Mouse (Mus musculus): ENCODE measurements around the gene Vars.
"Not testable (repeated sequence)": the region's sequence is repeated elsewhere in the genome, so short reads cannot be mapped to it uniquely, and the experiment has no call there.

The Vars gene

DNA sequence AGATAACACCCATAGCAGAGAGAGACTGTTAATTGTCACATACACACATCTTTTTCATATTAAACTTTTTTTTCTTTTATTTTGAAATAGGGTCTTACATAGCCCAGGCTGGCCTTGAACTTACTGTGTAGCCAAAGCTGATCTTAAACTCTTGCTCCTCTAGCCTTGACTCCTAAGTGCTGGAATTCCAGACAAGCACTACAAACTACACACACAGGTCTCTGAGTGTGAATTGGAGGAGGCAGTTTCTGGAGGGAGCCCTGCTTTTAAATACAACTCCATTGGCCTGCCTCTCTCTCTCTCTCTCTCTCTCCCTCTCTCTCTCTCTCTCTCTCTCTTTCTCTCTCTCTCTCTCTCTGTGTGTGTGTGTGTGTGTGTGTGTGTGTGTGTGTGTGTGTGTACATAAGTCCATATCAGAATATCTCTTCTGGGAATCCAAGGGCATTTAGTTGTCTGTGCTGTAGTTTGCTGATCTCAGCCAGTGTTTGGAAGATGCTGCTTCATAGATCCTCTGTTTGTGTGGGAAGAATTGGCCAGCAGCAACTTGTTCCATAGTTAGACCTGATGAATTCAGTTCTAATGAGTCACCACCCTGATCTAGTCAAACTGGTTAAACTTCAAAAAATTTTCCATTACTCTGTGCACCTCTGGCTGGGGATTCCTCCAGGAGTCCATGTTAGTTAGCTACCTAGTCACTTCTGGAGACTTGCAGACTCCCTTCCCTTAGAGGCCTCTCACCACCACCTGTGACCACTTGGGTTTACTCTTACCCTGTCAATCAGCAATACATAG, 39.9 kb upstream of the Vars start:
- no peaks in the 10 kb centered on the region for H3K36me3 ChIP-seq (ENCODE audit: control insufficient read depth, insufficient read depth, low read length, poor library complexity, severe bottlenecking)
- DNase-seq (ENCODE audit: low read depth, low spot score): no peak
- no peaks in the 10 kb centered on the region for H3K27me3 ChIP-seq (ENCODE audit: control insufficient read depth, insufficient read depth, low read length, poor library complexity, severe bottlenecking)

- Histone ChIP-seq H3K27me3 (ENCODE audit: control insufficient read depth, insufficient read depth, low read length, poor library complexity, severe bottlenecking) (no peaks in the 10 kb centered on the region), H3K36me3 (ENCODE audit: control insufficient read depth, insufficient read depth, low read length, poor library complexity, severe bottlenecking) (no peaks in the 10 kb centered on the region)
- peak; percentile 53 for DNase-seq (ENCODE audit: low read depth, low spot score)
Observed at GRCm38 (mm10) chr17:34962125-34962524, 38.7 kb upstream of the Vars start.

- no peaks in the 10 kb centered on the region for H3K36me3 ChIP-seq (ENCODE audit: control insufficient read depth, insufficient read depth, low read length, poor library complexity, severe bottlenecking)
- no peak for DNase-seq (ENCODE audit: low read depth, low spot score)
- no peaks in the 10 kb centered on the region for H3K27me3 ChIP-seq (ENCODE audit: control insufficient read depth, insufficient read depth, low read length, poor library complexity, severe bottlenecking)
Observed at GRCm38 (mm10) chr17:34962841-34963240, 37.9 kb upstream of the Vars start.

DNA sequence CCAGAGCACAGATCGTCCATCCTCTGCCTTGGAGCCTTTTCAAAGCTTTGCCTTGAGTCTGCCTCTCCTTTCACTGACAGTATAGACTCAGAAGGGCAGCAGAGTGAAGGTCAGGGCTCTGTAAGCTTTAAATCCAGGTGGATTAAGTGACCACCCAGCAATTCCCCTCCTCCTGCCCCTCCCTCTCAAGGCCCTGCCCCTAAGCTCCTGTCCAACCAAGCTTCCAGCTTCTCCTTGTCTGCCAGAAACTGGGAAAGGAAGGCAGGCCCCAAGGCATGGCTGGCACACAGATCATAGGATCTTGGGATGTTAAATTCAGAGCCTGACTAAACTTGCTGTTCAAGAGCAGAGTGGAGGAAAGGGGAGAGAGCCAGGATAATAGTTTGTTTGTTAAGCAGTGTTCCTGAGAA, 36.1 kb upstream of the Vars start:
- Histone ChIP-seq H3K27me3 (ENCODE audit: control insufficient read depth, insufficient read depth, low read length, poor library complexity, severe bottlenecking) (no peaks in the 10 kb centered on the region), H3K36me3 (ENCODE audit: control insufficient read depth, insufficient read depth, low read length, poor library complexity, severe bottlenecking) (no peaks in the 10 kb centered on the region)
- no peak for DNase-seq (ENCODE audit: low read depth, low spot score)

- no peaks in the 10 kb centered on the region for H3K27me3 ChIP-seq (ENCODE audit: control insufficient read depth, insufficient read depth, low read length, poor library complexity, severe bottlenecking)
- H3K36me3 ChIP-seq (ENCODE audit: control insufficient read depth, insufficient read depth, low read length, poor library complexity, severe bottlenecking): no peaks in the 10 kb centered on the region
- no peak for DNase-seq (ENCODE audit: low read depth, low spot score)
Observed at GRCm38 (mm10) chr17:34965627-34966026, 35.2 kb upstream of the Vars start.

GRCm38 (mm10) chr17:34969822-34970221, 31.0 kb upstream of the Vars start, which contains the start of gene Gm20481:
Gene Gm20481 (plus strand): TSS chr17:34969912.
- H3K36me3 ChIP-seq (ENCODE audit: control insufficient read depth, insufficient read depth, low read length, poor library complexity, severe bottlenecking); H3K27me3 ChIP-seq (ENCODE audit: control insufficient read depth, insufficient read depth, low read length, poor library complexity, severe bottlenecking): not testable (repeated sequence)
- peak; percentile 51 for DNase-seq (ENCODE audit: low read depth, low spot score)

GRCm38 (mm10) chr17:34970850-34971249, 29.9 kb upstream of the Vars start:
- DNase-seq (ENCODE audit: low read depth, low spot score); H3K27me3 ChIP-seq (ENCODE audit: control insufficient read depth, insufficient read depth, low read length, poor library complexity, severe bottlenecking); H3K36me3 ChIP-seq (ENCODE audit: control insufficient read depth, insufficient read depth, low read length, poor library complexity, severe bottlenecking): not testable (repeated sequence)

- not testable (repeated sequence) for H3K27me3 ChIP-seq (ENCODE audit: control insufficient read depth, insufficient read depth, low read length, poor library complexity, severe bottlenecking); H3K36me3 ChIP-seq (ENCODE audit: control insufficient read depth, insufficient read depth, low read length, poor library complexity, severe bottlenecking); DNase-seq (ENCODE audit: low read depth, low spot score)
Observed at GRCm38 (mm10) chr17:34971694-34972068, 29.1 kb upstream of the Vars start.

DNA sequence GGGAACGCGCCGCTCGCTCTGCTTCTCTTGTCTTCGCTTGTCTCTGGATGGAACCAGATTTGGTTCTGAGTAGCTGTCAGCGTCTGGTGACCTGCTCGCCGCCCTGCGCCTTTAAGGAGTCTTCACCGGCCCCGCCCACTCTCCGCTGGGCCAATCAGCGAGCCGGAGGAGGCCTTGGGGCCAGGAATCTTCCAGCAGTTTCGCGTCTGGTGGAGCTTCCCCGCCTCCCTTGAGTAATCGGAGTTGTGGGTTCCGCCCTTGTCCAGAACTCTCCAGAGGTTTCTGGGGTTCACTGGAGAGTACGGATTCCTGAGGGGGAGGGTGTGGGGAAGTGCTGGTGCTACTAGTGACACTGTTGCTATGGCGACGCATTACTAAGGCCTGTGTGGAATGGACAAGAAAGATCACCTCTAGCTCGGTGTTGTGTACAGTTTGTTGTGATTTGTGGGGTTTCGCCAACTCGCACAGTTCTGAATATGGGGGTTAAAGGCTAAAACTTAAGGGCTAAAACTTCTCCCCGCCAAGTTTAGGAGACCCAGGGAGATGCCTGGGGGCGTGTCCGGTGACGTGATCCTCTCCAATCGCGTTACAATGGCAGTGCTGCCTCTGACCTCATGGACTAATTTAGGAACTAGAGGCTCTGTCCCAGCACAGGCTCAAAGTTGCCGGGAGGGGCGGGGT, 28.6 kb upstream of the Vars start, which contains the start of the genes Hspa1a and Hspa1l:
Hspa1a (minus strand) TSS at position 88 of the 681 bp plus-strand sequence.
Hspa1l (plus strand) TSS at position 635 of the 681 bp plus-strand sequence.
- not testable (repeated sequence) for H3K27me3 ChIP-seq (ENCODE audit: control insufficient read depth, insufficient read depth, low read length, poor library complexity, severe bottlenecking); H3K36me3 ChIP-seq (ENCODE audit: control insufficient read depth, insufficient read depth, low read length, poor library complexity, severe bottlenecking)
- peak; percentile 91 for DNase-seq (ENCODE audit: low read depth, low spot score)

- Histone ChIP-seq H3K27me3 (ENCODE audit: control insufficient read depth, insufficient read depth, low read length, poor library complexity, severe bottlenecking) (no peaks in the 10 kb centered on the region), H3K36me3 (ENCODE audit: control insufficient read depth, insufficient read depth, low read length, poor library complexity, severe bottlenecking) (no peaks in the 10 kb centered on the region)
- no peak for DNase-seq (ENCODE audit: low read depth, low spot score)
Observed at GRCm38 (mm10) chr17:34975581-34976492, 24.9 kb upstream of the Vars start.

- no peaks in the 10 kb centered on the region for H3K36me3 ChIP-seq (ENCODE audit: control insufficient read depth, insufficient read depth, low read length, poor library complexity, severe bottlenecking)
- no peaks in the 10 kb centered on the region for H3K27me3 ChIP-seq (ENCODE audit: control insufficient read depth, insufficient read depth, low read length, poor library complexity, severe bottlenecking)
- DNase-seq (ENCODE audit: low read depth, low spot score): no peak
Observed at GRCm38 (mm10) chr17:34977000-34977399, 23.8 kb upstream of the Vars start.

DNA sequence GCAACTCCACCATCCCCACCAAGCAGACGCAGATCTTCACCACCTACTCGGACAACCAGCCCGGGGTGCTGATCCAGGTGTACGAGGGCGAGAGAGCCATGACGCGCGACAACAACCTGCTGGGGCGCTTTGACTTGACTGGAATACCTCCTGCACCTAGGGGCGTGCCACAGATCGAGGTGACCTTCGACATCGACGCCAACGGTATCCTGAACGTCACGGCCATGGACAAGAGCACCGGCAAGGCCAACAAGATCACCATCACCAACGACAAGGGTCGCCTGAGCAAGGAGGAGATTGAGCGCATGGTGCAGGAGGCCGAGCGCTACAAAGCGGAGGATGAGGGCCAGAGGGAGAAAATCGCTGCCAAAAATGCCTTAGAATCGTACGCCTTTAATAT, 22.5 kb upstream of the Vars start:
- H3K36me3 ChIP-seq (ENCODE audit: control insufficient read depth, insufficient read depth, low read length, poor library complexity, severe bottlenecking): no peaks in the 10 kb centered on the region
- H3K27me3 ChIP-seq (ENCODE audit: control insufficient read depth, insufficient read depth, low read length, poor library complexity, severe bottlenecking): no peaks in the 10 kb centered on the region
- no peak for DNase-seq (ENCODE audit: low read depth, low spot score)

GRCm38 (mm10) chr17:34979631-34980030, 21.2 kb upstream of the Vars start:
- H3K36me3 ChIP-seq (ENCODE audit: control insufficient read depth, insufficient read depth, low read length, poor library complexity, severe bottlenecking): no peaks in the 10 kb centered on the region
- DNase-seq (ENCODE audit: low read depth, low spot score): no peak
- no peaks in the 10 kb centered on the region for H3K27me3 ChIP-seq (ENCODE audit: control insufficient read depth, insufficient read depth, low read length, poor library complexity, severe bottlenecking)

DNA sequence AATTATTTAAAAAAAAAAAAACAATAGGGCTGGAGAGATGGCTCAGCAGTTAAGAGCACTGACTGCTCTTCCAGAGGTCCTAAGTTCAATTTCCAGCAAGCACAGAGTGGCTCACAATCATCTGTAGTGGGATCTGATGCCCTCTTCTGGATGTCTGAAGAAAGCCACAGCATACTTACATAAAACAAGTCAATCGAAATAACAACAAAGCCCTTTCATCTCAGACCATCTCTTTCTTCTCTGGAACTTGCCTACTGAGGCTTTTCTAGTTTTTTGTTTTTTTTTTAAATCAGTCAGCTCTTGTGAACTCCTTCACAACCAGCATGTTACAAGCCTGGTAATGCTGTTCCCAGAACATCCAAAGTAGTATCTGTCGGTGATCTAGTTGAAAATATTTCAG, 20.1 kb upstream of the Vars start:
- H3K27me3 ChIP-seq (ENCODE audit: control insufficient read depth, insufficient read depth, low read length, poor library complexity, severe bottlenecking): no peaks in the 10 kb centered on the region
- H3K36me3 ChIP-seq (ENCODE audit: control insufficient read depth, insufficient read depth, low read length, poor library complexity, severe bottlenecking): no peaks in the 10 kb centered on the region
- DNase-seq (ENCODE audit: low read depth, low spot score): peak; percentile 74

All from splenic B cell, adult 2 months (primary cell).